Mouse (Mus musculus): ENCODE results near the gene Gda. TPM values are rescaled to one million over a fixed set of nuclear protein-coding genes. Genes with fewer than 3 reads are reported as not detected.

Gda gene
- polyA plus RNA-seq, 1 experiment = 0.04 TPM

DNA sequence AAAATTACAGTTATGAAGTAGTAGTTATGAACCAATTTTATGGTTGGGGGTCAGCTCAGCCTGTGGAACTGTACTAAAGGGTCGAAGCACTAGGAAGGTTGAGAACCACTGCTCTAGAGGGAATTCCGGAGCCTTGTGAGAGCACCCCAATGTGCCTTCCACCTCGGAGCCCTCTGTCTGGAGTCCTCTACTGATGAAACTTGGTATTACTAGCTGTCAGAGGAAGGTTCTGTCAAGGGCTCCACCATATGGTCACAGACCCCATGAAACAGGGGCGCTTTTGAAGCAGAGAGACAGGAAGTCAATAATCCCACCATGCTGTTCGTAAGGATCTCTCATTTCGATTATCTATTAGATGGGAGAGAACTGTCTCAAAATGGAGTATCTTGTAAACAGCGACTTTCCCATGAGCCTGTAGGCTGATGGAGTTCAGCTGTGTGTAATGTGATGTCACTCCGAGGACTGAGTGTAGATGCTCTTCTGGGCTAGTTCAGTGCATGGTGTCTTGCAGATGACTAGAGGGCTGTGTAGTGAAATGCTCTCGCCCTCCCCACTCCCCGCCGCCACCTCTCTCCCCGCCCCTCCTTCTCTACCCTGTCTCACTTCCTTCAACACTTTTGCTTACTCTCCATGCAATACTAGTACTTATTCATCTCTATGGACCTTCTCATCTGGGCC, 100.7 kb downstream of the Gda start:
- Histone ChIP-seq H3K4me2 (ENCODE audit: low read depth) (no peak overlapping the region), H3K79me2 (ENCODE audit: control insufficient read depth, insufficient read depth) (no peaks in the 10 kb centered on the region), H3K27me3 (ENCODE audit: control insufficient read depth, insufficient read depth, insufficient read length) (no peaks in the 10 kb centered on the region), H3K36me3 (ENCODE audit: control insufficient read depth, insufficient read depth) (no peaks in the 10 kb centered on the region), H3K4me3 (no peak overlapping the region), H3ac (ENCODE audit: control insufficient read depth, insufficient read length) (no peak overlapping the region)
- no peak for TF ChIP-seq TCF3 (IDR thresholded peaks at IDR 0.05; ENCODE audit: insufficient read length, low read depth)
- TF ChIP-seq MYOG (IDR thresholded peaks at IDR 0.05; ENCODE audit: control insufficient read depth in 1 of 3, insufficient read depth in 1 of 3, insufficient read length in 2 of 3, low read depth in 2 of 3) = no peak
- TF ChIP-seq POLR2AphosphoS2 (IDR thresholded peaks at IDR 0.05; ENCODE audit: insufficient read length, low read depth) = no peak
- TF ChIP-seq E2F4 (IDR thresholded peaks at IDR 0.05; ENCODE audit: insufficient read depth) = no peak
- no peak for TF ChIP-seq TCF12 (IDR thresholded peaks at IDR 0.05; ENCODE audit: insufficient read depth, poor library complexity, severe bottlenecking)
- TF ChIP-seq MYOD1 (IDR thresholded peaks at IDR 0.05; ENCODE audit: control insufficient read depth in 1 of 3, insufficient read length in 2 of 3, low read depth in 2 of 3) = no peak
- no peak for TF ChIP-seq MAX (IDR thresholded peaks at IDR 0.05; ENCODE audit: low read depth)

DNA sequence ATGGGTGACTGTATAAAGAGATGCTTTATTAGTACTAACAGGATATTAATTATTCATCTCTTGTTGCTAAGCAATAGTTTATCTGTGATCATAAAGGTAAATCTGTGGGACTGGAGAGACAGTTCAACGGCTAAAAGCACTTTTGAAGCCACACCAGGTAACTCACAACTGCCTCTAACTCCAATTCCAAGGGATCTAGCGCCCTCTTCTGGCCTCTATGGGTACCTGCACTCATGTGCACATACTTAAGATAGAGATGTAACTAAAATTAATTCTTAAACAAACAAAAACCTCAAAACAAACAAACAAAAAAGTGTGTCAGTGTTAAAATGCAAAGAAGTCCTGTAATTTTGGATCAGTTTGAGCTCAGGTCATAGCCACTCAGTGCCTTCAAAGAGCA, 101.9 kb downstream of the Gda start:
- Histone ChIP-seq H3K4me3 (no peak overlapping the region), H3K4me2 (ENCODE audit: low read depth) (no peak overlapping the region), H3K27me3 (ENCODE audit: control insufficient read depth, insufficient read depth, insufficient read length) (no peaks in the 10 kb centered on the region), H3ac (ENCODE audit: control insufficient read depth, insufficient read length) (no peak overlapping the region), H3K79me2 (ENCODE audit: control insufficient read depth, insufficient read depth) (no peaks in the 10 kb centered on the region), H3K36me3 (ENCODE audit: control insufficient read depth, insufficient read depth) (no peaks in the 10 kb centered on the region)
- TF ChIP-seq REST (IDR thresholded peaks at IDR 0.05; ENCODE audit: insufficient read depth, insufficient read length) (no peak), MYOG (IDR thresholded peaks at IDR 0.05; ENCODE audit: control insufficient read depth in 1 of 3, insufficient read depth in 1 of 3, insufficient read length in 2 of 3, low read depth in 2 of 3) (no peak), TCF3 (IDR thresholded peaks at IDR 0.05; ENCODE audit: insufficient read length, low read depth) (no peak), SRF (IDR thresholded peaks at IDR 0.05; ENCODE audit: control insufficient read depth, insufficient read length, low read depth) (no peak), USF1 (IDR thresholded peaks at IDR 0.05; ENCODE audit: low read depth) (no peak), MAX (IDR thresholded peaks at IDR 0.05; ENCODE audit: low read depth) (no peak), POLR2A (IDR thresholded peaks at IDR 0.05; ENCODE audit: insufficient read length, low read depth) (no peak), CEBPB (IDR thresholded peaks at IDR 0.05; ENCODE audit: insufficient read depth, poor library complexity, severe bottlenecking) (no peak), POLR2AphosphoS2 (IDR thresholded peaks at IDR 0.05; ENCODE audit: insufficient read length, low read depth) (no peak)

DNA sequence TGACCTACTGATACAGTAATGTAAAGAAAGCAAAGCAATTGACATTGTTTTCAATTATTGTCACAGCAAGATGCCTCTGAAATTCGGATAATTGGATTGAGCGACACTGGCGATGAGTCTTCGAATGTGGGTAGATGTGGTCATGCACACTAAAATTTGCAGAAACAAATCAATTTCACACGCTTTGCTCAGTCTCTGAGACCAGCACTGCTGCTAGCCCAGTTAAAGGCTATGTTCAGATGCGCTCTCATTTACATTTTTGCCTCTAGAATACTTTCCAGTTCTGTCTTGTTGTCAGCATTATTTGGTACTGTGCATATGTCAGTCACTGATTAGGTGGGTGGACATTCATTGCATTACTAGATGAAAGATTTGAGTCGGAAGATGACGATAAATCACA, 102.5 kb downstream of the Gda start:
- H3K4me2 ChIP-seq (ENCODE audit: low read depth) = no peak overlapping the region
- H3K4me3 ChIP-seq = no peak overlapping the region
- TF ChIP-seq POLR2A (IDR thresholded peaks at IDR 0.05; ENCODE audit: insufficient read length, low read depth) = no peak
- no peak for TF ChIP-seq SRF (IDR thresholded peaks at IDR 0.05; ENCODE audit: control insufficient read depth, insufficient read length, low read depth)
- no peak for TF ChIP-seq TCF12 (IDR thresholded peaks at IDR 0.05; ENCODE audit: insufficient read depth, poor library complexity, severe bottlenecking)
- TF ChIP-seq USF1 (IDR thresholded peaks at IDR 0.05; ENCODE audit: low read depth) = no peak
- TF ChIP-seq CEBPB (IDR thresholded peaks at IDR 0.05; ENCODE audit: insufficient read depth, poor library complexity, severe bottlenecking) = no peak
- TF ChIP-seq MYOD1 (IDR thresholded peaks at IDR 0.05; ENCODE audit: control insufficient read depth in 1 of 3, insufficient read length in 2 of 3, low read depth in 2 of 3) = no peak
- no peaks in the 10 kb centered on the region for H3K79me2 ChIP-seq (ENCODE audit: control insufficient read depth, insufficient read depth)
- H3K36me3 ChIP-seq (ENCODE audit: control insufficient read depth, insufficient read depth) = no peaks in the 10 kb centered on the region
- no peaks in the 10 kb centered on the region for H3K27me3 ChIP-seq (ENCODE audit: control insufficient read depth, insufficient read depth, insufficient read length)
- no peak overlapping the region for H3ac ChIP-seq (ENCODE audit: control insufficient read depth, insufficient read length)

DNA sequence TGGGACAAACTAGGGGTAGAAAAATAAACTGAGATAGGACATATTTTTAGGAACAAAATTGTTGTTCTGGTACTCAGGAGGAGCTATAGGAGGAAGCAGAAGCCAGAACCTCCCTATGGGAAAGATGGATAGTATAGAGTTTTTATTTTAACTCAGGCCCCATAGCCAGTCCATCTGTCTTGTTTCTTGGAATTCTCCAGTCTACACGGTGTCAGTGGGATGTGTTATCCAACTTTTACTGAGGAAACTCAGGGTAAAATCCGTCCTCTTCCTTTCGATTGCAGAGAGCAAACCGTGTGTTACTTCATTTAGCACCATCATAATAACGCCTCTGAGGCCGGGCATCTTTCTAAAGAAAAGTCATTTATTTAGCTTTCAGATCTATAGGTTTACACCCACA, 104.1 kb downstream of the Gda start:
- Histone ChIP-seq H3K4me2 (ENCODE audit: low read depth) (no peak overlapping the region), H3K36me3 (ENCODE audit: control insufficient read depth, insufficient read depth) (no peaks in the 10 kb centered on the region), H3K27me3 (ENCODE audit: control insufficient read depth, insufficient read depth, insufficient read length) (no peaks in the 10 kb centered on the region), H3ac (ENCODE audit: control insufficient read depth, insufficient read length) (no peak overlapping the region), H3K79me2 (ENCODE audit: control insufficient read depth, insufficient read depth) (no peaks in the 10 kb centered on the region), H3K4me3 (no peak overlapping the region)
- no peak for TF ChIP-seq REST (IDR thresholded peaks at IDR 0.05; ENCODE audit: insufficient read depth, insufficient read length)

DNA sequence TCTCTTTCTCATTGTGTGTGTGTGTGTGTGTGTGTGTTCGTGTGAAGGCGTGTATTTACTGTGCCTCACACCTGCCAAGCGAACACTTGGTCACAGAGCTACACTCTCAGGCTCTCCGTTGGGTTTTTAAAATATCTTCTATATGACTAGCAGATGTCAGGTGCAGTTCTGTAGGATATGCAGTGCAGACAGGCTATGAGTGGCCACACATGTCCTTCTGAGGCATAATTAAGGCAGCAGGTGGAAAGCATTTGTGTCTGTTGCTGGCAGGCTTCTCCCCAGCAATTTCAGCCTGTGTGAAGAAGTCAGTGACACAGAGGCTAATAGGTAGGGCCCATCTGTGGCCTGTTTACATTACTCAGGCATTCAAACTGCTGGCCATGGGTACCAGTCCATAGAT, 104.7 kb downstream of the Gda start:
- H3K4me3 ChIP-seq = no peak overlapping the region
- H3K36me3 ChIP-seq (ENCODE audit: control insufficient read depth, insufficient read depth) = no peaks in the 10 kb centered on the region
- H3K27me3 ChIP-seq (ENCODE audit: control insufficient read depth, insufficient read depth, insufficient read length) = no peaks in the 10 kb centered on the region
- no peaks in the 10 kb centered on the region for H3K79me2 ChIP-seq (ENCODE audit: control insufficient read depth, insufficient read depth)
- no peak overlapping the region for H3K4me2 ChIP-seq (ENCODE audit: low read depth)
- no peak overlapping the region for H3ac ChIP-seq (ENCODE audit: control insufficient read depth, insufficient read length)
- TF ChIP-seq REST (IDR thresholded peaks at IDR 0.05; ENCODE audit: insufficient read depth, insufficient read length) (no peak), CEBPB (IDR thresholded peaks at IDR 0.05; ENCODE audit: insufficient read depth, poor library complexity, severe bottlenecking) (no peak), TCF12 (IDR thresholded peaks at IDR 0.05; ENCODE audit: insufficient read depth, poor library complexity, severe bottlenecking) (no peak), MYOD1 (IDR thresholded peaks at IDR 0.05; ENCODE audit: control insufficient read depth in 1 of 3, insufficient read length in 2 of 3, low read depth in 2 of 3) (no peak), MAX (IDR thresholded peaks at IDR 0.05; ENCODE audit: low read depth) (no peak), POLR2A (IDR thresholded peaks at IDR 0.05; ENCODE audit: insufficient read length, low read depth) (no peak), TCF3 (IDR thresholded peaks at IDR 0.05; ENCODE audit: insufficient read length, low read depth) (no peak), POLR2AphosphoS2 (IDR thresholded peaks at IDR 0.05; ENCODE audit: insufficient read length, low read depth) (no peak), USF1 (IDR thresholded peaks at IDR 0.05; ENCODE audit: low read depth) (no peak), E2F4 (IDR thresholded peaks at IDR 0.05; ENCODE audit: insufficient read depth) (no peak), SRF (IDR thresholded peaks at IDR 0.05; ENCODE audit: control insufficient read depth, insufficient read length, low read depth) (no peak), MYOG (IDR thresholded peaks at IDR 0.05; ENCODE audit: control insufficient read depth in 1 of 3, insufficient read depth in 1 of 3, insufficient read length in 2 of 3, low read depth in 2 of 3) (no peak)
